Mouse (Mus musculus) layer of hippocampus, adult 18-20 months (tissue): ENCODE results near the gene Pccb. TPM values are rescaled to one million over a fixed set of nuclear protein-coding genes. Genes with fewer than 3 reads are reported as not detected.

ENCODE experiments used
- DNase-seq, 2 experiments: peaks; one replicate each; pipeline ENCODE4 v3.0.0; 2022; ENCODE audit warnings: low spot score in 2 of 2
- total RNA-seq, 2 experiments: library from RNA; stranded (reverse); gene quantifications; 2 replicates each; pipeline ENCODE4 v1.2.3; 2021

Pccb gene
- total RNA-seq, 2 experiments from 2014 or later, result 43.3 to 43.9 TPM

GRCm38 (mm10) chr9:100990609-100991008 is 44.1 kb downstream of the Pccb start:
- no peak for DNase-seq

GRCm38 (mm10) chr9:100987850-100988249 is 46.8 kb downstream of the Pccb start:
- no peak for DNase-seq

- no peak for DNase-seq
These were observed 47.7 kb downstream of the Pccb start for GRCm38 (mm10) chr9:100987006-100987405.

- no peak for DNase-seq
These were observed 50.1 kb downstream of the Pccb start for GRCm38 (mm10) chr9:100984381-100985310.

GRCm38 (mm10) chr9:100982786-100983185 is 51.9 kb downstream of the Pccb start:
- DNase-seq, result no peak

GRCm38 (mm10) chr9:100979260-100979659 is 55.4 kb downstream of the Pccb start:
- no peak for DNase-seq

- DNase-seq, result no peak
These were observed 56.0 kb downstream of the Pccb start for GRCm38 (mm10) chr9:100978666-100979065.

- DNase-seq, result no peak
These were observed 65.2 kb downstream of the Pccb start for GRCm38 (mm10) chr9:100969461-100969860.

GRCm38 (mm10) chr9:100964106-100964505 is 70.6 kb downstream of the Pccb start:
- no peak for DNase-seq

- DNase-seq, result no peak
These were observed 71.2 kb downstream of the Pccb start for GRCm38 (mm10) chr9:100963428-100963912.

GRCm38 (mm10) chr9:100962903-100963427 is 71.7 kb downstream of the Pccb start:
- no peak for DNase-seq

GRCm38 (mm10) chr9:100951481-100951880 is 83.2 kb downstream of the Pccb start:
- no peak for DNase-seq

GRCm38 (mm10) chr9:100944677-100945365 is 89.9 kb downstream of the Pccb start:
- no peak for DNase-seq

GRCm38 (mm10) chr9:100942042-100942441 is 92.7 kb downstream of the Pccb start:
- DNase-seq, result peak in 1 of 2 experiments; percentile 20

Other genes starting within 250 kb of the Pccb start
- 10 to 100 TPM; 65.9 to 66.4 TPM for gene Msl2, start 39.2 kb upstream of the Pccb start, total RNA-seq
- gene Ppp2r3a, start 216.9 kb upstream of the Pccb start, total RNA-seq, result 10 to 100 TPM; 29.0 to 31.3 TPM